Mouse (Mus musculus): Measurements from ENCODE around the gene Syap1.
A peak's percentile ranks its signal among the peaks of the same experiment; 100 is the strongest.
"Not testable (repeated sequence)": the region's sequence is repeated elsewhere in the genome, so short reads cannot be mapped to it uniquely, and the experiment has no call there.

Gene Syap1

DNA sequence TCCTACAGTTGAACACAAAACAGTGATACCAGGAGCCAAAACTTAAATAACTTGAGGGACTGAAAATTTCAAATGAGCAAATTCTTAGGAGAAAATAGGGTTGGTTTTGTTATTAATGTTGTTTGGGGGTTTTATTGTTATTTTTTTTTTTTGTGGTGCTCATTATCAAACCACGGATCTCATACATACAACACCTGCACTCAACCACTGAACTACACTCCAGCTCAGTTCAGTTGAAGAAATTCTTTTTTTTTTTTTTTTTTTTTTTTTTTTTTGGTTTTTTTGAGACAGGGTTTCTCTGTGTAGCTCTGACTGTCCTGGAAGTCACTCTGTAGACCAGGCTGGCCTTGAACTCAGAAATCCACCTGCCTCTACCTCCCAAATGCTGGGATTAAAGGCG is 57.9 kb downstream of the Syap1 start:
- DNase-seq (ENCODE audit: low read depth, low spot score), result not testable (repeated sequence)

DNA sequence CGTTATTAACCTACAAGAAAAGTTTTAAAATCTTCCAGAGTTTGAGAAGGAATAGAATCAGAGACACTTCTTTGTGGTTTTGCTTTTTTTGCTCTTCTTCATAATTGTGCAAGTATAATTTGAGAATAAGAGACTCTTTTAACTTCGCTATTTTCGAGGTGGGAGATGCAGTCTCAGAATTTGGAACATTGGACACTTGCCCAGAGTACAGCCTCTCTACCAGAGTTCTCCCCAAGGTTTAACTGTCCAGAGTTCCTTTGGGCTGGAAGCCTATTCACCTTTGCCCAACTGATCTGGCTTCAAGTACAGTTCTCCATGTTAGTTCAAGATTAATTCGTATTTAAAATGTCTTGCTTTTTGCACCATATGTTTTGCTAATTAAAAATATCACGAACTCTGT is 58.5 kb downstream of the Syap1 start:
- DNase-seq (ENCODE audit: low read depth, low spot score), result no peak

DNA sequence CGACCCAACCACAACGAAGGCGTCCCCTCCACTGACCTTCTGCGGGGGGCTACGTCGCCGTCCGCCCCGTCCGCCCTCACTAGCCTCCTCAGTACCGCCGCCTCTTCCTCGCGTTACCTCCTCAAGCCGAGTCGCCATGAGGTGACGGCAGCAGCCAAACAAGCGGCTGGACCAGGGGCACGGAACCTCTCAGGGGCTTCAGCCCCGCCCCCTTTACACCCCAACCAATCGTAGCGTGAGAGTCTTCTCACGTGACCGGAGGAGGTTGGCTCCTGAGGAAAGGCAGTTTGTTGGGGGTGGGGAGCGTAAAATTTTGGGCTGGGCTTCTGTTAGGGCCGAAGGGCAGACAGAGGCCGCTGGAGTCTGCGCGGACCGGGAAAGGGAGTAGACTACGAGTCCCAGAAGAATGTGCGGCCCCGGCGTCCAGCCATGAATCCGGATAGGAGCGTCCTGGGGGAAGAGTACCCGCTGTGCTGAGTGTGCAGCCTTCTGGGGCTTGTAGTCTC is 59.0 kb downstream of the Syap1 start, which contains the start of gene Txlng:
Gene Txlng (minus strand): TSS at position 252 of the 506 bp plus-strand sequence.
- peak; percentile 82 for DNase-seq (ENCODE audit: low read depth, low spot score)

DNA sequence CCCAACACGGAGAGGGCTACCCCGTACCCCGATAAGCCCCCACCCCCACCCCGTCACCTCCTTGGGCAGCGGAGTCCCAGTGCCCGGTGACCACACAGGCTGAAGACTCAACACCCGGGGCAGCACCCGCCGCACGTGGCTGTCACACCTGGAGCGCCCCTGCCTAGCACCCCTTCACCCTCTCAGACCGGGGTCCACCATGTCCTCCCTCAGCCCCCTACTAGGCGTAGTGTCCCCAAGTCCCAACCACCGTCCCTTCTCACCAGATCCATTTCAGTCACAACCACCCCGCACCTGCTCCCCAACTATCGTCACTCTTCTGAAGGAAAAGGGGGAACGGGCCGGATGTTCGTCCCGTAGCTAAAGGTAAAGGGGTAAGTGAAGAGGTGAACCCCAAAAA is 59.5 kb downstream of the Syap1 start:
- DNase-seq (ENCODE audit: low read depth, low spot score), result no peak

DNA sequence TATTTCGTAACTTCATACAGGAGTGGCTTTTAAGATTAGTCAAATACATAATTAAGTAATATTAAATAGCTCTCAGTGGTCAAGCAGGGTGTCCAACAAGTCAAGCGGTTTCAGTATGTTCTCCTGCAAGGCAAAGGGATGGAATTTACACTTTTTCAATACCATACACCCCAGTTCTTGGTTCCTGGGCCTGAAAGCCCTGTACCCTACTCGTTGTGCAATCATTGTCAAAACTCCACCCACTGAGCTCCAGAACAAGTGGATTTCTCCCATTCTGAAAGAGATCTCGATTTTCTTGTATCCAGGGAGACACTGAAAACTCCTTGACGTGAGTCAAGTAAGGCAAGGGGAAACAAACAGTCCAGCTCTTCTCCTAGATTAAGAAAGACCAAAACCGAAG is 60.2 kb downstream of the Syap1 start:
- no peak for DNase-seq (ENCODE audit: low read depth, low spot score)

Data from retina, adult 2 months (tissue).